Mouse (Mus musculus): ENCODE results near the gene Tfap2c.

Gene Tfap2c

DNA sequence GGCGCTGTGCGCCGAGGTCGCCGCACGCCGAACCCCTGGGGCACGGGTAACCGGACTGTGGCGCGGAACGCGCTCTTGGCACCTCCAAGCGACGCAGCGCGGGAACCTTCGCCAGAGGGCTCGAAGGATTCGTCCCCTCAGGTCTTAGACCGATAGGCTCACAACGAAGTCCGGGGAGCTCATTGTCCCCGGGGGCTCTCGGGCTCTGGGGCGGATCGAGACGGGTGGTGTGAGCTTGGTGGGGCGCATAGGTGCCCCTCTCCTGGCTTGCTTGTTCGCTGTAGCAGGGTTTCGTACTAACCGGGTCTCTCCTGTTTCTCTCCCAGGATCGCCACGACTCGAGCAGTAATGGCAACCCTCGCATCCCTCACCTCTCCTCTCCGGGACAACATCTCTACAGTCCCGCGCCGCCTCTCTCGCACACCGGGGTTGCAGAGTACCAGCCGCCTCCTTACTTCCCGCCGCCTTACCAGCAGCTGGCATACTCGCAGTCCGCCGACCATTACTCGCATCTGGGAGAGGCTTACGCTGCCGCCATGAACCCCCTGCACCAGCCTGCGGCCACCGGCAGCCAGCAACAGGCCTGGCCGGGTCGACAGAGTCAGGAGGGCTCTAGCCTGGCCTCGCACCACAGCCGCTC is 1.8 kb downstream of the Tfap2c start:
- peak; percentile 6 to 26 for DNase-seq (ENCODE audit: low spot score in 2 of 2)

DNA sequence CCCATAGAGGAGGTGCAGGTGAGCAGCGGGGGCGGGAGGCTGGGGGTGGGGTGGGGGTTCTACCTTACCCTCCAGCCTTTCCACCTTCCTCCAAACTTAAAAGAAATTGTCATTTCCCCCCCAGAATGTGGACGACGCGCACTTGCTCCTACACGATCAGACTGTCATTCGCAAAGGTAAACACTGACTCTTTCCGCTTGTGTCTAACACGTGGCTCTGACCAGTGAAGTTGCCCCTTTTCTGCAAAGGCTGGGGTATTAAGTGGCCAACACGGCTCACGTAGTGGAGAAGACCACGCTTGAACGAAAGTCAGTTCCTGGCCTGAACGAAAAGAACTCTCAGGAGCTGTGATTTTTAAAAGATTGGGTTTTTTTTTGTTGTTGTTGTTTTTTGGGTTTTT is 2.5 kb downstream of the Tfap2c start:
- DNase-seq (ENCODE audit: low spot score in 2 of 2) = no peak

DNA sequence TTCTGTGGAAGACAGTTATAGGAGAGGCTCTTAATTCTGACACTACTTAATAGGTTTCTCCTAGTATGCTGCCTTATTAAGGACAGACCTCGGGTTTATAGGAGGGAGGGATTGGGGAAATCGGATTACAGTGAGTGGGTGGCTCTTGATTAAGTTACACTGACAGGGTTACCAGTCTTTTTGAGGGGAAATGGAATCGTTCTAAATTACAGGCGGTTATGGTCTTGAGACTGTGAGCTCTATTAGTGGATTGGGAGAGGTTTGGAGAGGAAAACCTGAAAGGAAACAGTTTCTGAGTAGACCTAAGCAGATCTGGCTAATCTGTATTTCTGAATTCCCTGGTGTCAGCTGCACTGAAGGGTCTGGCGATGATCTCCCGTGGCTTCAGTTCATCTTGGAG is 3.3 kb downstream of the Tfap2c start:
- DNase-seq (ENCODE audit: low spot score in 2 of 2) = no peak

- DNase-seq (ENCODE audit: low spot score in 2 of 2) = no peak
Measured at GRCm38 (mm10) chr2:172554211-172554610, 4.8 kb downstream of the Tfap2c start.

- no peak for DNase-seq (ENCODE audit: low spot score in 2 of 2)
Measured at GRCm38 (mm10) chr2:172558674-172559468, 9.5 kb downstream of the Tfap2c start.

DNA sequence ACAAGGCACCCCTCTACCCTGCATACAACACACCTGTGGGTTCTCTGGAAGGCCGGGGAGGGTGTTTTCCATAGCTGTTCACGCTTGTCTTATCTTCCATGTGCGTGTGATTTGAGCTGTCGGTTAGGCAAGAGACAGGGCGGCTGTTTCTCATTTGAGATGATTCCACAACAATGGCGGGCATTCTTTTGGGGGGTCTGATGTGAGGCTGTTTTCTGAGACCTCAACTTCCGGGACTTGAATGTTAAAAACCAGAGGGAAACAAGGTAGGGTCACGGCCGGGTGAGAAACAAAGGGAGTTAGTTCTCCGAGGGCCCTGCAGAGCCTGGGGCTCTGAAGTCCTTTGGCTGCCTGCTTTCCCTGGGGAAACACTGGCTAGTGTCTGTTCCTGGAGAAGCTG is 11.6 kb downstream of the Tfap2c start:
- no peak for DNase-seq (ENCODE audit: low spot score in 2 of 2)

DNA sequence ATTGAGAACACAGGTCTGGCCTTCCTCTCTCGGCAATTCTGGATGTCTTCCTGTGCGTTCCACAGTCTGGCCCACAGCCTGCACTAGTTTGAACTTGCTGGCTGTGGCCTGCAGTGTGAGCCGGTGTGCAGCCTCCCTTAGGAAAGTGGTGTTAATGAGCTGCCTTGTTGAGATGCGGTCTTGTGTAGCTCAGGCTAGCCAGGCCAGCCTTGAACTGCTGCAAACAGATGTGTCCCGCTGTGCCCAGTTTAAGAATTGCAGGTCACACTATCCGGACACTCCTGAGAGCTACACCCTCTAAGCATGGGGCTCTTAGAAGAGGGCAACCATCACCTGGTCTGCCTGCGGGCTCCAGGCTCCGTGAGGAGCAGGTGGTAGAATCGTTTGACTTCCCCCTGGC is 18.4 kb downstream of the Tfap2c start:
- DNase-seq (ENCODE audit: low spot score in 2 of 2) = no peak

DNA sequence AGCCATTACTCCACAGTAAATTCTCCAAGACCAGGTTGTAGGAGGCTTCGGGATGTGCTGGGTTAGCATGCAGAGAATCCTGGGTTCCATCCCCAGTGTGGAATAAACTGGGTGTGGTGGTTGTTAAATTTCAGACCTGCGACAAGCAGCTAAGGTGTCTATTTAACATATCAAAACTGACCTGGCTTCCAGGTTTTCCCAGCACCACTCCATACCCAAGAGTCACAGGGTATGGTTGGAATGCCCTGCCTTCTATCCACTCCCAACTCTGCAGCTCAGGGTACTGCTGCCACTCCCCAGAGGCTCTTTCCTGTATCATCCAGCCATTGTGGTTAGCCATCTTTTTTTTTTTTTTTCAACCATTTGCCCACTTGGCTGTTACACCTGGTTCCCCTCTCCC is 19.1 kb downstream of the Tfap2c start:
- no peak for DNase-seq (ENCODE audit: low spot score in 2 of 2)

GRCm38 (mm10) chr2:172577196-172577766 is 27.9 kb downstream of the Tfap2c start:
- no peak for DNase-seq (ENCODE audit: low spot score in 2 of 2)

DNA sequence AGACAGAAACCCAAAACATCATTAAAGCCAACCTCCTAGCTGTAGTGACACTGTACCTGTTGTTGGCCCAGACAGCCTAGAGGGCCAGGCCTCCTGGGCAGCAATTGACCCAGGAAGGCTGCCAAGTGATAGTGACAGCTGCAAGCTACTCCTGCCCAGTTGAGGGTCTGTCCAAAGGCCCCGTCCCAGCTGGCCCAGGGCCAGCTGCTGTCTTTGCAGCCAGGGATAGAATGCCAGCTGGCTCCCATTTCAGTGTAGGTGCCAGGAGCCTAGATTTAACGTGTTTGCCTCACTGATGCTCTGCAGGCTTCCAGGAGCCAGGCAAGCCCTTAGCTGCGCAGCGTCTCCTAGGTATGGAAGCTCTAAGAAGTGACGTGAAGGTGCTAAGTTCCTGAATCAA is 29.8 kb downstream of the Tfap2c start:
- peak in 1 of 2 experiments; percentile 22 for DNase-seq (ENCODE audit: low spot score in 2 of 2)

DNA sequence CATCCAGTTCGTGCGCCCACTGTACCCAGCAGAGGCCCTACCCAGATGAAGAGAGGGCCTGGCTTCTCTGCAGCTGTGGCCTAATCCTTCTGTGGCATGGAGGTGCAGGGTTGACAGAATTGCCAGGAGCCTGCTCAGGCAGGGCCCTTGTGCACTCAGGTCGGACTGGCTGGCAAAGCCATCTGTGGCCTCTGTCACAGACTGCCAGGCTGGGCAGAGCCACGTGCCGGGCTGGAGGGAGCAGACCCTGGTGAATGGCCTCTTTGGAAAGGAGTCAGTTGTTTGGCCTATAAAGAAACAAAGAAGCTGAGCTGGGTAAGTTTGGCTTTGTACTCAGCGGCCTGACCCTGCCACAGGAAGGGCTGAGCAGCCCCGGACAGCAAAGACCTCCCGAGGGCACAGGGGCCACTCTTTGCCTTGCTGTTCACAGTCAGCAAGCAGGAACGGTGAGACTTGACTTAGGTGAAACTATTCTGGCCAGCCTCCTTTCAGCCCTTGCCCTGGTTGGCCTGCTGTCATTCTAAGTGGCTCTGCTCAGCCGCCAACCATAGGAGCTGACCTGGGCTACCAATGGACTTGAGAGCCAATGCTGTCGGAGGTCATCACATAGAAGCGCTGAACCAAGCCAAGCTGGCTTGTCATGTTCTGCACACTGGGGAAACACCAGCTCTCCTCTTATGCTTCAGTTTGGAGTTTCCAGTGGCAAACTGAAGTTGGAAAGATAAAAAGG is 31.3 kb downstream of the Tfap2c start:
- DNase-seq (ENCODE audit: low spot score in 2 of 2) = no peak

DNA sequence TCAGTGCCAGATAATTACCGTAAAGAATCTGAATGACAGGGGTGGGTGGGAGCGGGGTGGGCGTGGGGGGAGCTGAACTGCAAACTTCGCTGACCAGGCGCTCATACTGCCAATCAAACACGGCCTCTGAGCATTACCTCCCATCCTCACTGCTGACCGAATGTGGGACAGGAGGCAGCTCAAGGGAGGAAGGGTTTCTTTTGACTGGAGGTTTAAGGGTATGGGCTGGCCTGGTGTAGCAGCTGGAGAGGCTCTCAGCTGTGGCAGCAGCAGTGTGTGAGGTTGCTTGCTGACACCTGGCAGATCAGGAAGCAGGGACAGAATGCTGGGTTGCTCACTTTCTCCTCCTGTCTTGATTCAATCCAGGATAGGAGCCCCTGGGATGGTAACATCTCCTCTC is 33.9 kb downstream of the Tfap2c start:
- DNase-seq (ENCODE audit: low spot score in 2 of 2) = no peak

DNA sequence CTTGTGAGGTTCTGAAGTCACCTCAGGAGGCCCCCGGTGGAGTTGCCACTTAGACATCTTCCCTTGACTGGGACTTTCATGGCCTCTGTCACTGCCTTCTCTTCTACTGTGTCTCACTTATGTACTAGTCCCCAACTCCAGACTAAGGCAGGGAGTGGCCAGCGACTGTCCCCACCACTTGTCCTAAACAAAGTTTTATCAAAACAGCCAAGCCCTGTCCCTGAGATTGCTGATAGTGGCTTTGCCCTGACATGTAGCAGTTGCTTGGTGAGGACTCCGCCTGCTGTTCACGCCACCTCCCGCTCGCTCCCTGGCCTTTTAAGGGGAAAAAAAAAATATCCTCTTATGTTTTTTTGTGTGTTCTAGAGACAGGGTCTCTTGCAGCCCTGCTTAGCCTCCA is 35.9 kb downstream of the Tfap2c start:
- no peak for DNase-seq (ENCODE audit: low spot score in 2 of 2)

DNA sequence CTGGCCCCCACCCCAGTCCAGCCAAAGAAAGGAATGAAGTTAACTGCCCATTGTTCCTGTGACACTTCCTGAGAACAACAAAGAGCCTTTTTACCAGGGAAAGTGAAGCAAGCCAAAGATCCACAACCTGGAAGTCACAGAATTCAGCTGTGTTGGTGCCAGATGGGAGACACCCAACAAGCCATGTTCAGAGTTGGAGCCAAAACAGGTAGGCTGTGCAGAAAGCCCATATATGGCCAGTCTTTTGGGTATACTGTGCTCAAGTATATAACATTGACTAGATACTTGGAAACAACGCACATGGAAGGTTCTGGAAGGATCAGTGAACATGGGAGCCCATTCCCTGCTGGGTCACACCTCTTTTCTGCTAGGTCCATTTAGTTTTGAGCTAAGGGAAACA is 39.7 kb downstream of the Tfap2c start:
- DNase-seq (ENCODE audit: low spot score in 2 of 2) = no peak

- no peak for DNase-seq (ENCODE audit: low spot score in 2 of 2)
Measured at GRCm38 (mm10) chr2:172590839-172591238, 41.4 kb downstream of the Tfap2c start.

- DNase-seq (ENCODE audit: low spot score in 2 of 2) = no peak
Measured at GRCm38 (mm10) chr2:172594326-172594725, 44.9 kb downstream of the Tfap2c start.

- DNase-seq (ENCODE audit: low spot score in 2 of 2) = no peak
Measured at GRCm38 (mm10) chr2:172597056-172597455, 47.7 kb downstream of the Tfap2c start.

DNA sequence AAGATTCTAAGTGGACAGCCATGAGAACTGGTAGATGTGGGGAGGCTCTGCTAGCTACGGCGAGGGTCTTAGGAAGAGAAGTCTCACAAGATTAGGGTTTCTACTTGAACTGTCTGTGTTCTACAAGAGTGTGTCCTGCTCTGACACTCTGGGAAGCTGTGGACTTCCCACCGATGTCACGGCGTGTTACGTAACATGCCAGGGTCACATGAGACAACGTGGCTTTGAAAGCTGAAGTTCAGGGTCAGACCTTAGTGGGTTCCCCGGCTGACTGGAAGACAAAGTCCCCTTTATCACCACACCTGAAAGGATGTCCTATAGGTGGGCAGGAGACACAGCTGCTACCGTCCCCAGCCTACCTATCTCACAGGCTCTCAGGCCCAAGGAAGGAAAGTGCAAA is 48.5 kb downstream of the Tfap2c start:
- no peak for DNase-seq (ENCODE audit: low spot score in 2 of 2)

DNA sequence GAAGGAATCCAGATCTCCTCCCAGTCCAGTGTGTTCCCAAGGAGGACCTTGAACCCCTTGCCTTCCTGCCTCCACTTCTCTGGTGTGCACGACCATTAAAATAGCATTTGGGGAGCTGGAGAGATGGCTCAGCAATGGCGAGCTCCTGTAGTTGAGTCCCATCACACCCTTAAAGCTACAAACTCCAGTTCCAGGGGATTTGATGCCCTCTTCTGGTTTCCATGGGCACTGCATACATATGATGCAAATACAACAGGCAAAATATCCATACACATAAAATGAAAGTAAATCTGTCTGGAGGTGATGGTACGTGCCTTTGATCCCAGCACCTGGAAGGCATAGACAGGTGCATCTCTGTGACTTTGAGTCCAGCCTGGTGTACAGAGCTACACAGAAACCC is 55.2 kb downstream of the Tfap2c start:
- no peak for DNase-seq (ENCODE audit: low spot score in 2 of 2)

DNA sequence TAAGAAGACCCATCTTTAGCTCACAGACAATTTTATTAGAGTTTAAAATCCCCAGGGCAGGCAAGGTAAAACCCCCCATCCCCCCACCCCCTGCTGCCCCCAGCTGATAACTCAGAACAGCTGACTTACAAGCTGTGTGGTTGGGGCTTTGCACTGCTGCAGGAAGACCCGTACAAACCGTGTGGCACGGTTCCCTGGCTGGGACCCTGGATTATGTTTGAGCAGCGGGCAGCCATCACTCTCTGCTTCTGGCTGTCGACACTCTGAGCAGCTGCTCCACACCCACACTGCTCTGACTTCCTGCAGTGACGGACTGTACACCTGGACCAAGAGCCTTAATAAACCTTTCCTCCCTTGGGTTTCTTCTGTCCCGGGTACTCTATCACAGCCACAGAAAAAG is 56.2 kb downstream of the Tfap2c start:
- DNase-seq (ENCODE audit: low spot score in 2 of 2) = no peak

GRCm38 (mm10) chr2:172607710-172608109 is 58.3 kb downstream of the Tfap2c start:
- no peak for DNase-seq (ENCODE audit: low spot score in 2 of 2)

All from frontal cortex, postnatal 36 days (tissue).